Mouse (Mus musculus) small intestine, adult 2 months (tissue): ENCODE results near the gene Pms1.

Experiments used
- CTCF ChIP-seq: fragments of 200-500 bp; IDR thresholded peaks from 2 replicates; pipeline ENCODE4 v1.5.1; 2012; ENCODE audit warnings: low read depth, mild to moderate bottlenecking, control low read depth, inconsistent platforms, low read length, moderate library complexity, mixed read lengths; ENCODE audit not compliant: insufficient replicate concordance, insufficient read length; ENCODE audit errors: extremely low read depth
- POLR2A ChIP-seq: fragments of 200-500 bp; IDR thresholded peaks from 2 replicates; pipeline ENCODE4 v1.6.1; 2012; ENCODE audit warnings: low read depth, mild to moderate bottlenecking, control low read depth, inconsistent platforms, low read length, moderate library complexity

GRCm38 (mm10) chr1:53335465-53335864 lies 38.6 kb upstream of the Pms1 start:
- TF ChIP-seq CTCF (no peak), POLR2A (no peak)
